Mouse (Mus musculus) right cerebral cortex, postnatal 36 days (tissue): ENCODE data around the gene Sit1.
"Not testable (repeated sequence)": the region's sequence is repeated elsewhere in the genome, so short reads cannot be mapped to it uniquely, and the experiment has no call there.

ENCODE experiments used
- DNase-seq, 2 experiments: peaks; one replicate each; pipeline ENCODE4 v3.0.0; 2022; ENCODE audit warnings: low spot score in 2 of 2, mixed read lengths in 1 of 2

The Sit1 gene

GRCm38 (mm10) chr4:43499407-43500333 lies 16.1 kb upstream of the Sit1 start, which contains the start of gene Arhgef39:
Gene Arhgef39, minus strand, starts transcription at chr4:43499695.
- peak; percentile 40 to 53 for DNase-seq

- no peak for DNase-seq
Observed at GRCm38 (mm10) chr4:43498983-43499382, 15.4 kb upstream of the Sit1 start.

- no peak for DNase-seq
Observed at GRCm38 (mm10) chr4:43497946-43498345, 14.4 kb upstream of the Sit1 start.

DNA sequence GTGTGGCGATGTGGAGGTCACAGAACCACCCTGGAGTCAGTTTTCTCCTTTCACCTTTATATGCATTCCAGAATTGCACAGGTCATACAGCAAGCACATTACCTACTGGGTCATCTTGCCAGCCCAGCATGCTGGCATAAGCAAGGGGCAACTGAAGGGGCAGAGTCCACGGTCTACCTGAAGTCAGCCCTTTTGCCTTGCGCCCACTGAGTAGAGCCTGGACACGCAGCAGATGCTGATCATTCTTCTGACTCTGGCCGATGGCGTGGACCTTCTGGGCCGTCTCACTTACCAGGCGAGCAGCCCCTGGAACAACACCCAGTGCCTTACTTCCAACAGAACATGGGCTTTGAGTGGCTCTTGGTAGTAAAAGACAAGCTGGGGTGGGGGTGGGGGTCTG lies 13.9 kb upstream of the Sit1 start:
- no peak for DNase-seq

DNA sequence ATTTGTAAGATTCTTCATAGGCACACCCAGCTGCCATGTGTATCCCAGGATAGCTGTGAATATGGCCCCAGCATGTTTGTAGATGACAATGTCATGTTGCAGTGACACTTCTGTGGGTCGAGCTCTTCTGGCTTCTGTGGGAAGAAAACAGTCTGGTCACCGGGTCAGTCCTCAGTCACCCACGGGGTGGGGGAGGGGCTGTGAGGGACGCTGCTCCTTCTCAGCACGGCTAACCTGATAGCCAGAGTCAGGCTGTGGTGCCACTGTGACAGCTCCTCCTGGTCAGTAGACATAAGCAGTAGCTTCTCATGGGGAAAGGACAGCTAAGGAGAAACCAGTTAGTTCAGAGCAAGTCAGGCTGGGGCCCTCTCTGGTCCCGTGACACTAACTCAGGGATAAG lies 13.1 kb upstream of the Sit1 start:
- no peak for DNase-seq

DNA sequence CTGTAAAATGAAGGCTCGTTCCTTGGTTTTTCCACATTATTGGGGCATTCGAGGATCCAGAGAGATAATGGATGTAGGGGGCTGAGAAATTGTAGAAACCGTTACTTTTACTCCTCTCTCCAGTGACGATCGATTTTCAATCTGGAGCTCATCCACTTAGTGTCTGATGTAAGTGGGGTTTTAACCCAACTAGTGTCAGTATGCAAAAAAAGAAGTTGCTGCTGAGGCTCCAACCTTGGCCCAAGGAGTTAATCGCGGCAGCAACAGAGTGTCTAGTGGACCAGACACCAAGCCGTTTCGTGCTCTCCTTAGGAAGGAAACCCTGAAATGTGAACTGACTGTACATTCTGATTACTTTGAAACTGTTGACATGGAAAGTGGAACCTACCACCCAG lies 10.3 kb upstream of the Sit1 start:
- DNase-seq, result no peak

DNA sequence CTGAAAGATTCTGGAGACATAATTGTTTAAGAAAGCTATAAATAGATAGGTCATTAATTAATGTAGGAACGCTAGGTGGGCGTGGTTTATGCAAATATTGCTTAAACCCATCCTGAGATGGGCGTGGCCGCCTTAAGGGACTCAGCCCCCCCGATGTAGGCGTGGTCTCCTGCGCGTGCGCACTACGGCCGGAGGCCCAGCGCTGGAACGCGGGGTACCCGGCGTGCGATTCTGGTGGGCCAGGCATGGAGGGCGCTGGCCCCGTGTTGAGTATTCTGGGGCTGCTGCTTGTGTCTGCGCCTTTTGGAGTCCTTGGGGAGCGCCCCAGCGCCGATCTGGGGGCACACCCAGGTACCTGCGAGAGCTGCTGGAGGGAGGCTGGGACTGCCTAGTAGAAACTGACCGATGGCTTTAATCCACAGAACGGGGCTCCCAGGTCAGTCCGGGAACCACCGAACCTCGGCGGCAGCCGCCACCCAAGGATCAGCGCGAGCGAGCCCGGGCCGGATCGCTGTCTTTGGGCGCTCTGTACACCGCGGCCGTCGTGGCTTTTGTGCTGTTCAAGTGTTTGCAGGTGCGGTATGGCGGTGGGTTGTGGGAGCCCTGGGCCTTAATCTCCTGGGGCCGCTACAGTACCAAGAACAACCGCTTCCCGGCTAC lies 9.8 kb upstream of the Sit1 start:
- peak; percentile 93 to 94 for DNase-seq

DNA sequence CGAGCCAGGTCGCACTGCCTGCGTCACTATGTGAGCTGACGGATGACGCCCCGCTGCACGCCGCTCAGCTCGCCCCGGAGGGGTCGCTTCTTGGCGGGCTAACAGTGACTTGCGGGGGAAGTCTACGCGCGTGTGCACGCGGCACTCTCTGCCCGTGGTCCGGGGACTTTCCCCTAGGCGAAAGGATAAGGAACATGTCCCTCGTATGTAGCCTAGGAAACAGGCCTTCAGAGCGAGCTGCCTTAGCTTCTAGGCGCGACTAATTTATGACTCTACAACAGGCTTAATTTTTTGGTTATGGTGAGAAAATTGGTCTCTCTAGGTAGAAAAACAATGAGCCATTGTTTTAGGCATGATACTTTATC lies 9.3 kb upstream of the Sit1 start, which contains the start of gene Ccdc107:
TSS of gene Ccdc107 (plus strand) at position 80 of the 365 bp plus-strand sequence.
- peak; percentile 91 to 96 for DNase-seq

- DNase-seq, result no peak
Observed at GRCm38 (mm10) chr4:43492101-43492820, 8.7 kb upstream of the Sit1 start.

DNA sequence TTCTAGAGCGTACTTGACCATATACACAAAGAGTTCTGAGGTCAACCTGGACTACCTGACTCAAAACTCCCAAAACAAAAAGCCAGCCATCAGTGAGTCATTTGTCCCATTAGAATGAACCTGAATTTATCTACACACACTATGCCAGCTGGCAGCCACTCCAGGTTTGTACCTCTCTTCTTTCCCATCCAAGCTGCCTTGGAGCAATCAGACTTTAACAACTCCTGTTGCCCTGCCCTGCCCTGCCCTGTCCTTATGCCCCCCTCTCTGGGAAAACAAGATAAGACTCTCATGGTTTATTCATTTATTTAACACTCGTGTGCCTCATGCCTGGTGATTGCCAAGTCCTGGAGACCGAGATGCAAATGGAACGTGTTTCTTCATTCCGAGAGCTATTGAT lies 7.3 kb upstream of the Sit1 start:
- no peak for DNase-seq

GRCm38 (mm10) chr4:43489611-43490010 lies 6.1 kb upstream of the Sit1 start:
- no peak for DNase-seq

- not testable (repeated sequence) for DNase-seq
Observed at GRCm38 (mm10) chr4:43485666-43486065, 2.1 kb upstream of the Sit1 start.

DNA sequence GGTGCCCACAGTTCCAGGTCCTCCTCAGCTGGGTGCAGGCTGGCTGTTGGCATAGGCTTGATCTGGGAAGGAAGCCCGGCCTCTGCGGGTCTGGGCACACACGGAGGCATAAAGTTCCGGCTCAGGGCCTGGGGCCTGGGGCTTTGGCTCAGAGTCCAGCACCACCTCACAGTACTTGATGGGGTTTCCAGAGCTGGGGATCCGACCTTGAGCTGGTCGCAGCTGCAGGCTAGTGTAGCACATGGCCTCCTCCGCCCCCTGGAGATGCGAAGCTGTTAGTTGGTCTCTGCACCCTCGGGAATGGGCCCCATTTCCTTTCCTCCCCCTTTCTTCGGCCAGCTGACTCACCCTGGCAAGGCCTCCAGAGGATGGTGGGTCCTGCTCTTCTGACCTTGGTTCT lies 943 bp downstream of the Sit1 start:
- no peak for DNase-seq

- DNase-seq, result no peak
Observed at GRCm38 (mm10) chr4:43481894-43482456, 1.6 kb downstream of the Sit1 start.

- DNase-seq, result no peak
Observed at GRCm38 (mm10) chr4:43480985-43481384, 2.5 kb downstream of the Sit1 start.

GRCm38 (mm10) chr4:43478906-43479832 lies 4.4 kb downstream of the Sit1 start:
- no peak for DNase-seq

DNA sequence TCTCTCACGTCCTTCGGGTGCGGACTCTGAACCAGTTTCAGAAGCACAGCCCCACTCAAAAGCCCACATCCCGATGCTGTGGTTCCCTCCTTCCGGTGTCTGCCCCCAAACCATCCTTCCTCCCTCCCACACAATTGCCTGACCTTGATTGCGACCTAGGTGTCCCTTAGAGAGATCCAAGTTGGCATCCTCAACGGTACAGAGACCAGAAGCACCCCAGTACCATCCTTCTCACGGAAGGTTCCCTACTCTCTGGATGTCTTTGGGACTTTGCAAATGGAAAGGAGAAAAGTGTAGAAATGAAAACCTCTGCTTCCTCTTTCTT lies 5.0 kb downstream of the Sit1 start:
- no peak for DNase-seq

DNA sequence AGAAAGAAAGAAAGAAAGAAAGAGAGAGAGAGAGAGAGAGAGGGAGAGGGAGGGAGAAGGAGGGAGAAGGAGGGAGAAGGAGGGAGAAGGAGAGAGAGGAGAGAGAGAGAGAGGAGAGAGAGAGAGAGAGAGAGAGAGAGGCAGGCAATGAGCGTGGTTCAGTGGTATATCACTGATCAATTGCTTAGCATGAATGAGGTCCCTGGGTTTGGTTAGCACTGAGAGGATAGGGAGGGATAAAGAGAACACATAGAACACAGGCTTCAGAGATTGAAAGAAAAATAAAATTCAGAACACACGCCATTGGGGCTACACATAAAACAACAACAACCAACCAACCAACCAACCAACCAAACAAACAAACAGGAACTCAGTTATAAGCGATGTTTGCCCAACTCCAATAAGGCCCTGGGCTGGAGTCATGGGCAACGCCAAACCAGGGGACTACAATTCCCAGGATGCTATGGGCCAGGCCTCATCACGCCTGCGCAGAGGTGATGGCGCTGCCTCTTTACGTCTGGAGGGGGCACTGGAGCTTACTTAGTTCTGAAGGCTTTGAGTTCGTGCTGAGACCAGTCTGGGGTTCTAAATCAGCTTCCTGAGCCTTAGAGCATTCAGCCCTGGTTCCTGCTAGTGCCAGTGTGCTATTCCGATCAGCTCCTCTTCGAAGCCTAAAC lies 5.5 kb downstream of the Sit1 start:
- peak; percentile 83 to 84 for DNase-seq

GRCm38 (mm10) chr4:43476604-43477003 lies 6.9 kb downstream of the Sit1 start:
- DNase-seq, result no peak

- DNase-seq, result no peak
Observed at GRCm38 (mm10) chr4:43473636-43474035, 9.9 kb downstream of the Sit1 start.
